Mouse (Mus musculus) gastrocnemius, adult 8-10 months (tissue): ENCODE measurements around the gene Rabgap1l. TPM values are rescaled to one million over a fixed set of nuclear protein-coding genes. Genes with fewer than 3 reads are reported as not detected.
"Not testable (repeated sequence)": the region's sequence is repeated elsewhere in the genome, so short reads cannot be mapped to it uniquely, and the experiment has no call there.

Experiments used
- DNase-seq, 2 experiments: peaks; one replicate each; pipeline ENCODE4 v3.0.0; 2022; ENCODE audit warnings: low spot score in 2 of 2
- total RNA-seq, 4 experiments: library from RNA; stranded (reverse); gene quantifications; 2 replicates each; pipeline ENCODE4 v1.2.4; 2022

The Rabgap1l gene
- total RNA-seq, 4 experiments from 2014 or later = 7.3 to 13.5 (median 11.4) TPM

DNA sequence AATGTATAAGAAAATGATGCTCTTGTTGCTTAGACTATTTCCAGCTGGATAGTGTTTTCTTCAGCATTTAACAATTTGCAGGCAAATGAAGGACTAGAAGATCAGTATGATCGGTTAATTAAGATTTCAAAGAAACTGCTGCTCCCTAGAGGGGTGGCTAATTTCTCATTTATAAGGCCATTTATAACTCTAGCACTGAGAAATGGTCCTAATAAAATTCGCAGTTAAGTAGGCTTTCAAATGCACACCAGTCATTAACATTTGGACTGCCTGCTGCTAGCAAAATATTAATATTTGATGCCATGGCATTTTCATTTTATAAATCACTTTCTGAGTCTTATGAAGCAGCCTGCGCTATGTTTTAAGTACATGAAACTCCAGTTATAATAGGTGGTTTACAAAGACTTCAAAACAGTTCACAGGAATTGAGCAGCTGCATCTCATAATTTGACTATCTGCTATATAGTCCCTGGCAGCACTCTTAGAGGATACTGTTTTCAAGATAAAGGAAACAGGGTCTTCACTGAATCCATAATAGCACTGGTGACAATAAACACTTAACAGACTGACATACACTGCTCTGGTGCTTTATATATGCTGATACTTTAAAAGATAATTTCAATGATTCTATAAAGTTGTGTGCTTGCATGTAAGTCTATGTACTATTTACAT, 296.0 kb downstream of the Rabgap1l start:
- no peak for DNase-seq

DNA sequence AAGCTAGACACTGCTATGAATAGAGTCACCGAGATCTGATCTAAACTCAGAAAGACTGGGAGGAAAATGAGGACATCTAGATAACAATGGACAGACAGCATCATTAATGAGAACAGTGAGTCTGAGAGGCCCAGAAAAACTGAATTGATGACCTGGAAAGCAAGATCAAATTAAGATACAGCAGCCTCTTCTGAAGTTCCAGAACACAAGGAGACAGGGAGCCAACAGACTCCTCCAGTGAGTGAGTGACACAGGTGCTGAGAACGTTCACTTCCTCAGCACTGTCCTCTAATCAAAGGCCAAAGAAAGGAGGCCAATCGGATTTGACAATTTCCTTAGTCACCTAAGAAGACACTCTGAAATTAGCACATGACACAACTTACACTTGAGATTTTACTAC, 307.3 kb downstream of the Rabgap1l start:
- DNase-seq = no peak

DNA sequence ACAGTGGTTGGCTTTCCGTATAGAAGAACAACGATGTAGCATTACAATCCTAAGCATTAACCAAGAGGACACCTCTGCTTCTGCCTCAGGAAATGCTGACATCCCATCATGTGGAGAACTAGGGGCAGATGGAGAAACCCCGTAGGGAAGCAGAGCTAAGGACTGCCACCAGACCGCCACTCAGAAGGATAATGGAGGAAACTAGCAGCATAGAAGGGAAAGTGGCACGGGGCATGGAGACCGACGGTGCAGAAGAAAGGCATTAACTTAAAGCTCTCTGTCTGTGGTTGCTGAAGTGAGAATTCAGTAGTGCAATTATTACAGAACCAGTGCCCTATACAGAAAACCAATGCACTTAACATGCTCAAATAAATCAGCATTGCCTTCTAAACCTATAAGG, 308.0 kb downstream of the Rabgap1l start:
- DNase-seq = no peak

DNA sequence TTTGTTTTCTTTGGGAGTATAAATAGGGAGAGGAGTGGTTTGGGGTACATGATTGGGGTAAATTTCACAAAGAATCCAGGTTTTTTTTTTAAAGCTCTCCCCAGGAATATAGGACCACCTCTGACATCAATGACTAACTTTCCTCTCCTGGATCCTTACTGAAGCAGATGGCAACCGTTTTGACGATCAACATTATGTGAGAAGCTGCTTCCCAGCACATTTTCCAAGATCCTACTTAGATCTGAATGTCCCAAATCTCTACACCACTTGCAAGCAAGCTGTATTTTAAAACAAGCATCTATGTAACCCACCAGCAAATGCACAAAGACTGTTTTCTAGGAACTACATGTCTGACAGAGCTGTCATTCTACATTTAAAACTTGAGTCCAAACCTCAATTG, 311.4 kb downstream of the Rabgap1l start:
- no peak for DNase-seq

DNA sequence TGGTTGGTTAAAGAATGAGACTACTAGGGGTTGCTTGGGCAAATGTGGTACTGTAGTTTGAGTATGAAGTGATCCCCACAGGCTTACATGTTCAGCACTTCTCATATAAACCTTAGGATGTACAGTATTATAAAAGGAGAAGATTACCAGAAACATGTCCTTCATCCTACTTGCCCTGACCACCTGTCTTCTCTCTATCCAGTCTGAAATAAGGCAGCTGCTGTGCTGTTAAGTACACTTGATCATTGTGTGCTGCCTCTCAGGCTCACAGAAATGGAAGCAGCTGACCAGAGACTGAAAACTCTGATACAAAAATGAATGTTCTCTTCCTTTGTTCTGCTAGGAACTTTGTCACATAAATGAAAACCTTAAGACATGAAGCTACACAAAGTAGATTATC, 325.6 kb downstream of the Rabgap1l start:
- DNase-seq = no peak

DNA sequence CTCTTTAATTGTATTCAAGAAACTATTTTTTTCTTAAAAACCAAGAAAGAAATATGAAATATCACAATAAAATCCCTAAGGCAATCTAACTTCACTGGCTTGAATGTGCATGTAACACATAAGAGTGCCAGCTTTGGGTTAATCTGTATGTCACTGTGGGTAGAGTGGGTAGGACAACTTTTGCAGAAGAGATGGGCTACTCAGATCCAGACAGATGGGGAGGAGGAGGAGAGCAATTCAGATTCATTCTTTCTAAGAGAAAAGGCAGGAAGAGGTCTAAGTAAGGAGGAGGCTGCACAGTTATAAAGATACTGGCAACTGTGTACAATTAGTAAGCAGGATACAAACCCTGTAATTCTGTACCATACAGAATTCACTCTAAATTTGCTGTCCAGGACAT, 327.8 kb downstream of the Rabgap1l start:
- no peak for DNase-seq

DNA sequence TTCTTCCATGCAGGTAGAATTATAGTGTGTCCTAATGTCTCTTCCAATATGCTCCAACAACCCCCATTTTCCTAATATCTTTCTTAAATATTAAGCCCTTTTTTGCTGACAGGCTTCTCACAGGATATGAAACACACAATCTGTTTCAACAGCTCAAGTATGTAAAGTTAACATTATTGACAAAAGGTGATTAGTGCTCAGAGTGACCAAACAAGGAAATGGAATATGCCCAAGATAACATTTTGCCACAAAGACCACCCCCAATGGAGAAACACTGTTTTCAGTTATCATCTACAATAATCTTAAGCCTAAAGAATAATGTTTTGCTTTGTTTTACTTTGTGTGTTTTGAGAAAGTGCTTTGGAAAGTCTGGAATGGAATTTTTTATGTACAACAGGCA, 328.9 kb downstream of the Rabgap1l start:
- DNase-seq = no peak

DNA sequence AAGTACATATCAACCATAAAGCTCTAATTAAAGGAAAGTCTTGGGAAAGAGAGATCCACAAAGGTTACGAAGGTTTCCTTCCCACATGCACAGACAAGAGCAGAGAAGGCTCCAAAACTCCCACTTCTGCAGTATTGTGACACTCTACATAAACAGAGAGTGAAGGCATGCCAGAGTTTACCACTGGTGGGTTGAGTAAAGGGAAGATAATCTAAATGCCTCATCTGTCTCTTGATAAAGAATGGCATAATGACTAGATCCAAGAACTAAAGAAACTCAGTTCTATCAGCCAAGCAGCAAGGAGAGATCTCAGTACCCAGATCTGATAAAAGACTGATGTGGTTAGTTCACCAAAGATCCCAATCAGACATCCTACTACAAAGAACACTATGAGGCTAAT, 332.7 kb downstream of the Rabgap1l start:
- DNase-seq = no peak

DNA sequence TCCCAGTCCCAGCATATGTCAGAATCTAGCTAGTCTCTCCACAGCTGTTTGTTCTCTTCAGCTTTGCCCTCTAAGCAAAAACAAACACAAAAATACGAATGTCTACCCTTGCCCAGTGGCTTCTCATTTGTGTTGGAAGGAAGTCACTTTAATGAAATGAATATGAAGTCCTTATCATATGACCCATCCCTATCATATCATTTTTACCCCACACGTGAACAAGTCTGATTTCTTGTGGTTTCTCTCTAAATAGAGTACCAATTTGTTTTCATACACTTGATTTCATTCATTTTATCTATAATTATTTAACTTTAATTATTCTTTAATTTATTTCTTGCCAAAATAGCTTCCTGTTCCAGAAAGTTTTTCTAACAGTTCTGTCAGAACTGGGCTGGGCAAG, 341.3 kb downstream of the Rabgap1l start:
- DNase-seq = no peak

DNA sequence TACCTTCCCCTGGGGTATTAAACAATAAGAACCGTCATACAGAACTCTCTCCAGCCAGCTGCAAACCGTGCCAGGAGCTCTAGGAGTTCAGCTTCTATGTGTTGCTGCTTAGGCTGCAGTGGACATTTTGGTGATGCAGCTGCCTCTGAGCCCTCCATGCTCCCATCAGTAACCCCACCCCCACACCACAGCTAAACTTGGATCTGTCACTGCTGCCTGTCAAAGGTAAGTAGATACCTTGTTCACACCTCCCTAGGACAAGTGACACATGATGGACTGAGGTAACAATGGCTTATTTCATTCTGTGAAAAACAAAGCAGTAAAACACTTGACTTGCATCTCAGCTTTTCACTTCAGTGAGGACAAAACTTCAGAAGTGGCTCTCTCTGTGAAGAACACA, 344.3 kb downstream of the Rabgap1l start:
- no peak for DNase-seq

DNA sequence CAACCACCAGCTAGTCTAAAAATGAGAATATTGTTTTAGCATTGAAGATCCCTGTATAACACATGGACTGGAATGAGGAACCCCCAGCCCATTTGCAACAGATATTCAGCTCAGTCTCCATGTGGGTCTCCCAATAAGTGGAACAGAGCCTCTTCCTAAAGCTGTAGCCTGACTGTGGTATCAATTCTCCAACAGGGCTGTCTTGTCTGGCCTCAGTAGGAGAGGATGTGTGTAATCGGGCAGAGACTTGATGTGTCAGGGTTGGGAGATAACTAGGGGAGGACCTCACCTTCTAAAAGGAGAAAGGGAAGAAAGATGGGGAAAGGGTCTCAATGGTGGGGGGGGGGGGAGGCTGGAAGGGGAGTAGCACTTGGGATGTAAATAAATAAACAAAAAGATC, 346.2 kb downstream of the Rabgap1l start:
- no peak for DNase-seq

DNA sequence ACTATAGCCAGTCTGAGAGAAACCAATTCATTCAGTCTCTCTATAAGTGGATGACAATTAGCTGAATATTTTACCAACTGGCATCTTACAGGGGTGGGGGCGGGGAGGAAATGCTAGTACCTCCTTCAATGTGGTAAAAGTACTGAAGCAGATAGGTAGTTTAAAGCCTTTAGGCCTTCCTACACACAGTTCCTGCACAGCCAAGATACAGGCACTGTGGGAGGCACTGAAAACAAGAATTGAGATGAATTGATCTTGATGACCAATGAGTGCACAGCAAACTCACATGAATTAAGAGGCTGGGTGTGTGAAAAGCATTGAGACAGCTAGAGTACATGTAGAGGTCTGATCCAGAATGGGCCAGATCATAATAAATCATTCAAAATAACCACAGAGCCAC, 349.5 kb downstream of the Rabgap1l start:
- DNase-seq = no peak

DNA sequence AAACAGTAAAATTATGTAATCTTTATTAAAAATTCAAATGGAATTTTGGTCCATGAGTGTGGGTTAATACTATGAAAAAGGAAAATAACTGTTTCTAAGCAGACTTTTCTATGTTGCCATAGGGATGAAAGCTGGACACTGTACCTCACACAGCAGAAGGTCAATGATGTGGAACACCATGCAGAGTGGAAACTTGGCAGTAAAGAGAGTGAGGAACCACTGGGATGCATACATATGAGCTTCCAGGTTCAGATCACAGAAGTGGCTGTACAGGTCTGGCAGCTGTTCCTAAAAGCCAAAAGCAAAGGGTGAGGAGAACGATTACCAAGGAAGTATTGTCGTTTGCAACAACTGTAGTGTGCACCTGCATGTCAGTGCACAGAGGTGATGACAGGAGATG, 351.3 kb downstream of the Rabgap1l start:
- no peak for DNase-seq

DNA sequence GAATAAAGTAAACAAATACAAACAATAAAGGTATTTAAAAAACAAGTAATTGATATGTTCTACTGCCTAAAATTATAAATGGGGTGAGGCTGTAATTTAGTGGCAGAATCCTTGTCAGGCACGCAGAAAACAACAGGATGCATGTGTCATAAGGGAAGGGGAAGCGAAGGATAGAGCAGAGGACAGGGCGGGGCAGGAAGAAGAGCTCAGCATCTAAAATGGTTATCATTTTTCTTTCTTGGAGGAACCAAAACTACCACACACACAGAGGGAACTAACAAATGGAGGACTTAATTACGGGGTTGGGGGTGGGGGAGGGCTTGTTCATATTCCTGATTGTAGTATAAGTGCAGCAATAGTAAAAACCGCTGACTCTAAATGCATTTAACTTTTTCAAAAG, 351.9 kb downstream of the Rabgap1l start:
- DNase-seq = no peak

DNA sequence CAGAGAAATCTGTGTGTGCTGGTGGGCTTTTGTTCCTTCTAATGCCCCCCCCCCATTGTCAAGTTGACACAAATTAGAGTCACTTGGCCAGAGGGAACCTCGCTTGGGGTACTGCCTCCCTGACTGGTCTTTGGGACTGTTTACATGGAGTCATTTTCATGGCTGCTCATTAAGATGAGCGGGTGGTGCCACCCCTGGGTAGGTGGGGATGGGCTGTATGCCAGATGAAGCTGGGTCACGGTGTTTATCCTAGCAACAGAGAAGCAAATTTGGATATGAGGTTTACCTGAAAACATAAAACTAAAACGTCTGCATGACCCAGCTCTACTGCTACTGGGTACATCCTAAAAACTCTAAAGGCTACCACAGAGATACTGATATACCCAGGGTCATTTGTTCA, 354.2 kb downstream of the Rabgap1l start:
- no peak for DNase-seq

DNA sequence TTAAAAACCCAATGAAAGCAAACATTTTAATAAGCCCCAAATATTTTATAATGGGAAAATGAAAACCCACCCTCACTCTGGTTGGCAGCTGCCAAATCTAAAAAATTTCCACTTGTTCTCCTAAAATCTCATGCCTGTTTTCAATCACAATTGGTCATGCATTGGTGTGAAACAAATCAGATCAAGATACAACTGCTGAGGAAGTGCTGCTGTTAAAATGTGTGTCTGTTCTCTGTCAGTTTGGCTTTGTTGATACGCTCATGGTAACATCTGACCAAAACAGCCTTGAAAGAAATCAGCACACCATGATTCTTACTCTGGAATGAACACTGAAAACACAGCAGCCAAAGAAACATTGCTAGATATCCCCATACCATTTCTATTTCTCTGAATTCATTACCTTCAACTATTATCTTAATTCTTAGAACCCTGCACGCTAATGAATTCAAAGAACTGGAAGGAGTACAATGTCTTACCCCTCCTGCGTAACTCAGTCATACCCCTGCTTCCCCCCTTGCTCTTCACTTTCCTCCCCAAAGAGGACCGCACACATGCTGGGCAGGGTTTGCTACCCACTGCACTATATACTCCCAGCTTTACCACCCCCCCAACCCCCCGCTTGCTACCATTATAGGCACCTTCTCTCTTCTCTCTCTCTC, 375.7 kb downstream of the Rabgap1l start:
- DNase-seq = no peak

DNA sequence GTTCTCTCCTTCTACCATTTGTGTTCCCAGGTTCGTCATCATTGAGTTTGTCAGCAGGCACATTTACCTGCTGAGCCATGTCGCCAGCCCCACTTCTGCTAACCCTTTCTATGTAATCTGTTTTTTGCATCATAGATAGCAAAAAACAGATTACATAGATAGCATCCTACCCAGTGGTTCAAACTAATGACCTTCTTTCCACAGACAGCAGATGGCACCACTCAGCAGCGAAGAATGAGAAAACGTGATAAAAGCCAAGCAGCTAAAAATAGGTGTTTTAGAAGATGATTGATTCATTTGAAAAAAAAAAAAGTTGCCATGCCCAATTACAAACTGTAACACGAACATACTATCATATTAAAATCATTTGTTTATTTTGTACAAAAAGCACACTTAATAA, 382.2 kb downstream of the Rabgap1l start:
- no peak for DNase-seq

DNA sequence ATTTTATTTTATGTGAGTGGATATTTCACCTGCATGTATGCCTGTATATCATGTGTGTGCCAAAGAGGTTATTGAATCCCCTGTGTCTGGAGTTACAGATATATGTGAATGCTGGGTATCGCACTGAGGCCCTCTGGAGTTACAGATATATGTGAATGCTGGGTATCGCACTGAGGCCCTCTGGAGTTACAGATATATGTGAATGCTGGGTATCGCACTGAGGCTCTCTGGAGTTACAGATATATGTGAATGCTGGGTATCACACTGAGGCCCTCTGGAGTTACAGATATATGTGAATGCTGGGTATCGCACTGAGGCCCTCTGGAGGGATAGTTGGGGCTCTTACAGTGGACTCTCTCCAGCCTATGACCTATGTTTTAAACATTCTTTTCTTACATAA, 383.3 kb downstream of the Rabgap1l start:
- not testable (repeated sequence) for DNase-seq

DNA sequence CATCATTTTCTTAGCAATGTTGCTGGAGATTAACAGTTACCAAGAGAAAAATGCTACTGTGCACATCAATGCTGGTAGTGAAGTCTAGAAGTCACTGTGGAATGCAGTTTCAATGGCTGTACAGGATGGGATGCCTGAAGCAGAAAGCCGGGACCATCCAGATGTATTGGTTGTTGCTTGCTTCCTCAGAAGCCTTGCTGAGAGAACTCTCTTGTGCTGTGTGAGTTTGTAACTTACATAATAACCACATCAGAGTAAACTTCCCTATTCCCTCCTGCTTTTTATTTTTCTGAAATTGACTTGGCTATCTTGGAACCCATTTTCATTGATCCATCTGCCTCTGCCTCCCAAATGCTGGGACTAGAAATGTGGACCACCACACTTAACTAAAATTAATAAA, 383.9 kb downstream of the Rabgap1l start:
- no peak for DNase-seq

DNA sequence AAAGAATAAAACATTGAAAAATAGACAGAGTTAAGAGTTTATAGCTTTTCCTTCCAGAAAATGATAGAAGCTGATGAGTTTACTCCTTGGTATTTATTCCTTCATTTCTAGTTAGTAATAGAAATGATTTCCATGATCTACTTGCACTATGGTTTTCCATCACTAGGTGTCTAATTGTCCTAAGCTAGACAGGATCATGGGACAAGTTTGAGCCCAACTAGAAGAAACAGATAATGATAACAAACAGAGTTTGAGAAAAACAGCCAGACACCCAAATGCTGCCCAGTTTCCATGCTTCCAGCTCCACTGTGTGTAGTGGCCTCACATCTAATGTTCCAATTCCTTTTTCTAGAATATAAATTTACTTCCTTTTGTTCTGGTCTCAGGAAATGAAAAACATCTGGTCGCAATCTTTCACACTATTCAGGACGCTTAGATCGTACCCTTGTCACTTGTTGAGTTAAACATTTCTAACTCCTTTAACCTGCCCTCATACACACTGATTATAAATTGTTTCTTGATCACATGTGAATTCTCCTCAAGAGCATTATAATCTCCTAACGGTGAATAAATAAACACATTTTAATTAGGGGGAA, 384.6 kb downstream of the Rabgap1l start:
- DNase-seq = no peak

DNA sequence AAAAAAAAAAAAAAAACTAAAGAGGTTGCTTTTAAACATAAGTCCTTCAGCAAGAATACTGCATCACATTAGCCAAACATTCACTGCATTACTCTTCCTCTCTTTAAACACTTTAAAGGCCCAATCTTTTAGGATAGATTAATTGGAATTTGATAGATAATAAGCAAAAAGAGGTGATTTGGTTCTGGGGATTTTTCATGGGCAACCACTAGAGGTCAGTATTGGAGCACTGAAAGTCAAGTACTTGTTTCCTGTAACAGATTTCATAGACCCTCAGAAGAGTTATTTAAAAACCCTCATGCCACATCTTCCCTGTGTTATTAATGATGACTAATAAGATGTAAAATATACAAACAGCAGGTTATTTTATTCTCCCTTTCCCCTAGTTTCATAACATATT, 393.6 kb downstream of the Rabgap1l start:
- no peak for DNase-seq

DNA sequence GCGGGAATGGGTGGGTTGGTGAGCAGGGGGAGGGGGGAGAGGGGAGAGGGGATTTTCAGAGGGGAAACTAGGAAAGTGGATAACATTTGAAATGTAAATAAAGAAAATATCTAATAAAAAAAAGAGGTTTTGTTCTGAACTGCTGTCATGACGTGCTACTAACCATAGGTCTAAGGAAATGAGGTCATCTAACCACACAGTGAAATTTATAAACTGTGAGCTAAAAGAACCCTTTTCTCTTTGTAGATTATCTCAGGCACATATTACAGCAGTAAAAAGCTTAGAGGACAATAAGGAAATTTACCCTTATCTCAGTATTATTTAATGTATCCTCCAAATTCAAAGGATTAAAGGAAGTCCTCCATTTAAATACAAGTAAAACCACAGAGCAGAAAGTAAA, 396.0 kb downstream of the Rabgap1l start:
- no peak for DNase-seq

DNA sequence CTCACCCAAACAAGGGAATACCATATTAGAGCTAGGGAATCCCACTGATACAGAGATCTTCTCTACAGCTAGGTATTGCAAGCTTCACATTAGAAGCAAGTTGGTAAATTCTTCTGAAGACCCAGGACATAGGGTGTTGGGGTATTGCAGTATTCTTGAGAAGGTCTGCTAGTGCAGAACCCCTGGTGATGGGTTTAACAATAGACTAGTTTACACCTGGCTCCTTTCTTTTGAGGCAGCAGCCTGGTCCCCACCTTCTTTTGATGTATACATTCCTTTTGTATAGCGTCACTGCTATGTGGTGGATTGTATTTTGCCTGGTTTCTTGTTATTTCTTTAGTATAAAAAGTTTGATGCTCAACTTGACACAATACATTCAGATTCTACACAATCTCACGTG, 405.6 kb downstream of the Rabgap1l start:
- no peak for DNase-seq
